Mouse (Mus musculus): ENCODE results near the gene 1700080E11Rik.
"Not testable (repeated sequence)": the region's sequence is repeated elsewhere in the genome, so short reads cannot be mapped to it uniquely, and the experiment has no call there.

The 1700080E11Rik gene

DNA sequence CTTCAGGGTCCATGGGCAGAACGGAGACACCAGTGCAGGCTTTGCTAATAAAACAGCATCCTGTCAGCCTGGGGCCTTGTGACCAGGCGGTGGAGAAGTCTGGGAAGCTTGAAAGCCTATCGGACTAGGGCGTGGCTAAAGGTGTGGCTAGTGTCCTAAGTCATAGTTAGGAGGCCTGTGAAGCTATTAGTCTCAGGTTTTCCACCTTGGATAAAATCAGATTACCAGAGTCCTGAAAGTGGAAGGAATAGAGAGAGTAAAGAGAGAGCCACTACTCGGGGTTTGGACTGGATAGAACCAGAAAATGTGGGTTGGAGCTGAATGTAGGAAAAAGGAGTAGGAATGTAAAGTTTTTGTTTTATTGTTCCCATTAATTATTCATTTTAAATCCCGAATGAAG is at the start of gene 1700080E11Rik:
Gene 1700080E11Rik, minus strand, starts transcription at position 101 of the 400 bp plus-strand sequence.
- no peak for DNase-seq (ENCODE audit: low spot score)

GRCm38 (mm10) chr9:105186725-105187124 is 41.8 kb upstream of the 1700080E11Rik start:
- DNase-seq (ENCODE audit: low spot score): no peak

- DNase-seq (ENCODE audit: low spot score): no peak
These were observed 37.5 kb upstream of the 1700080E11Rik start for GRCm38 (mm10) chr9:105182392-105182791.

DNA sequence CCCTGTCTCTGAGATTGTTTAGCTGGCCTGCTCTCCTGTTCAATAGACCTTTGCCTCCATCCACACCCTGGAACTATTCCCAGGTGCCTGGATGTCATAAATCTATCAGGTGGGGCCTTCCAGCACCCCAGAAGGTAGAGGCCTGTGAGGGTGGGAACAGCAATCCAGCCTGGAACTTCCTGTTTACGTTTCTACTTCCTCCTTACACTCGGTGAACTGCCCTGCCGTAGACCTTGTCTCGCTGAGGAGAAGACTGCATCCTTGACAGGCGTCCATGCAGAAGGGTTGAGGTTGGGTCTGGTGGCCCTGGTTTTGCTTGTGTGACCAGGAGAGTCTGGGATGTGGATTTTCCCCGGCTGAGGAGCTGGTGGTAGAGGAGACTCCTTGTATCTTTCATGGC is 5.7 kb downstream of the 1700080E11Rik start:
- DNase-seq (ENCODE audit: low spot score): no peak

DNA sequence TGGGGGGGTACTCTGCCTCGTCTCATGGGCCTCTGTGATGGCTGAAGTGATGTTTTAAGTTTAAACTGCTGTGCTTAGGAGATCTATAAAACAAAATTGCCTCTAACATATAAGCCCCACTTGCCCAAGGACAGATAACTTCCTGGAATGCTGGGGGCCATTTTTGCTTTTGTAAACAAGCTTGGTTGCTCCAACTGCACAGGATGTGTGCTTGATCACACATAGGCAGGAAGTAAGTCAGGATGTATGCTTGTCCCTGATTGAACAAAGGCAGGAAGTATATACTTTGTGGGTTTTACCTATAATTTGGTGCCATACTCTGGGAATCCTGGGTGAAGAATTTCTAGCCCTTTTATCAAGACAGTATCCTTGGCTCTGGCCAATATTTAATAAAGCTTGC is 8.5 kb downstream of the 1700080E11Rik start:
- DNase-seq (ENCODE audit: low spot score): no peak

GRCm38 (mm10) chr9:105134536-105134935 is 10.4 kb downstream of the 1700080E11Rik start:
- DNase-seq (ENCODE audit: low spot score): no peak

- DNase-seq (ENCODE audit: low spot score): no peak
These were observed 12.9 kb downstream of the 1700080E11Rik start for GRCm38 (mm10) chr9:105132002-105132367.

DNA sequence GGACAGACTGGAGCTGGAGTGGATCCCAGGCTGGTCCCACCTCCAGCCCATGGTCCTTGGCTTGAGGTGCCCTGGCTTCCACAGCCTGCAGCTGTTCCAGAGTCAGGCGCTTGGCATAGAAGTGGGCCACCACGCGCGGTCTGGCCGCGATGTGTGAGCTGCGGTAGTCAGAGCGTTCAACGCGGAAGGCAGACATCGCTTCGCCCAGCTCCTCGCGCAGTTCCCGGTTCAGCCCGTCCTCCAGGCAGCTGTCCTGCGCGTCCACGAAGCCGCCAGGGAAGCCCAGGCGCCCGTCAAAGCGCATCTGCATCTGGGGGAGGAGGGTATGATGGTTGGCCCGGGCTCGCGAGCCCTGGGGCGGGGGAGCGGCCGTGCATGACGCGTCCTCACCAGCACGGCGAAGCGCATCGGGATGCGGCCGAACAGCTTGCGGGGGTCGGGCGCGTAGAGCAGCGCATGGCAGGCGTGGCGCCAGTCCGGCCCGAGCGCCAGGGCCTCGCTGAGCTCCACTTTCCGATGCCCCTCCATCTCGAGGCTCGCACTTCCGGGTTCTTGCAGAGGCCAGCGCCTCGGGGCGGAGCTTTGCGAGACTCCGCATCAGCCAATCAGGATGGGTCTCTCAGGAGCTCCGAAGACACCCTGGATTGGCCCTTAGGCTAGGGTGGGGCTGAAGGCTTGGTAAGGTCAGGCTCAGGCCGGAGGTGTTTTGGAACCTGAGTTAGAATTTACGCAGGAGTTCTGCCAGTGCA is 13.5 kb downstream of the 1700080E11Rik start, which contains the start of gene Nudt16:
Gene Nudt16, minus strand, starts transcription at position 572 of the 749 bp plus-strand sequence.
- DNase-seq (ENCODE audit: low spot score): peak; percentile 87

DNA sequence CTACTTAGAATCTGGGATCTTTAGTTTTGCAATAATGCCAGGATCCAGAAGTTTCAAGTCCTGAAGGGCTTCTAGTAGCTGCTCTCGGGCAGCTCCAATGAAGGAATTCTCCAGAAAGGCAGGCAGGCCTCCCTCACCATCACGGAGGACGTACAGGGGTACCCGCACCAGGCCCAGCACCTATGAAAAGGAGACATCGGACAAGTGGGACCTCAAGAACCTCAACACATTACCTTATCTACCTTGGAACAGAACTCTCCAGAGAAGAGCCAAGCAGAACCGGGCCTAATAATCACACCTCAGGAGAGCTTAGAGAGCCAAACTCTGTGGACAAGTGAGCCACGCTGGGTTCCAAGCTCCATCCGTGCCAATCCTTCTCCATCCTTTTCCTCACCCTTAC is 14.6 kb downstream of the 1700080E11Rik start:
- DNase-seq (ENCODE audit: low spot score): no peak

DNA sequence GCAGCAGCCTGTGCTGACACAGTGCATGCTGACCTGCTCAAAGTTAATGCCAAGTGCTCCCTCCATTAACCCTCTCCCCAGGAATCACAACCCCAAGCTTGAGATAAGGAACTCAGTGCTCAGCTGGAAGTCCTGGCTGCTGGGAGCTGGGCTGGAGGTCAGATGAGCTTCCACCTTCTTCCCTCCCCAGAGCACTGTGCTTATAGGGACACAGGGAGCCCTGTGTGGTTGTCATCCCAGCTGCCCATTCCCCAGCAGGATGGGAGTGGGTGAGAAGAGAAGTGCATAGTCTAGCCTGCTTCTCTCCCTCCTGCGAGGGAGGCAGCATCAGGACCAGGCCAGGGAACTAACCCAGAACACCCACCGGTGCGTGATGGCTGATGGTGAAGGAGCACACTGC is 19.7 kb downstream of the 1700080E11Rik start:
- not testable (repeated sequence) for DNase-seq (ENCODE audit: low spot score)

DNA sequence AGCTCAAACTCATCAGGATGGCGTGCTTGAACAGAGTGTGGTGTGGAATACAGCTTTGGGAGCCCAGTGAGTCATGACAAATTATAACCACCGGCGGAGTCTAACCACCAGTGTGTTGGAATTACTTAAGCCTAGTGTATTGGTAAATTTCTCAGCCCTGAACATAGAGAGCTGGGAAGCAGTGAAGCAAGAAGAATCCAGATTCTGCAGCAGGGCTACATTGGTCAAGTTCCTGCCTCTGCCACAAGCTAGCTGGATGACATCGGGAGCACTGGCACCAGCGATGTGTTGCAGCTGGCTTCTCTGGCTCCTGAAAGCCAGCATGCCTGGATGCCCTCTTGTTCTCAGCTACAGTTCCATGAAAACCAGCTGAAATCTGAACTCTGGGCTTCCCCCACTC is 41.0 kb downstream of the 1700080E11Rik start:
- no peak for DNase-seq (ENCODE audit: low spot score)

DNA sequence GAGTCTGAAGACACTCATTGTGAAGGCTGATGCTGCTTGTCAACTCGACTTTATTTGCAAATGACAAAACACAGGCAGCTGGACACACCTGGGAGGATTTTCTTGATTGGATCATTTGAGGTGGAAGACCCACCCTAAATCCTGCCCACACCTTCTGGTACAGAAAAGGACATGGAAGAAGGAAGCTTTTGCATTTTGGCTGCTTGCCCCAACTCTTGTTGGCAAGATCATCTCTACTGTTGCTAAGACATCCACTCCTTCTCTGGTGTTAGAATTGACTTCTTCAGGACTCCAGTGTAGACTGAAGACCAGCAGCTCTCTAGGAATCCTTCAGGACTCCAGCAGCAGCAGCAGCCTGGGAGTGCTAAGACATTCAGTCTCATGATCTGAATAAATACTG is 43.0 kb downstream of the 1700080E11Rik start:
- DNase-seq (ENCODE audit: low spot score): no peak

DNA sequence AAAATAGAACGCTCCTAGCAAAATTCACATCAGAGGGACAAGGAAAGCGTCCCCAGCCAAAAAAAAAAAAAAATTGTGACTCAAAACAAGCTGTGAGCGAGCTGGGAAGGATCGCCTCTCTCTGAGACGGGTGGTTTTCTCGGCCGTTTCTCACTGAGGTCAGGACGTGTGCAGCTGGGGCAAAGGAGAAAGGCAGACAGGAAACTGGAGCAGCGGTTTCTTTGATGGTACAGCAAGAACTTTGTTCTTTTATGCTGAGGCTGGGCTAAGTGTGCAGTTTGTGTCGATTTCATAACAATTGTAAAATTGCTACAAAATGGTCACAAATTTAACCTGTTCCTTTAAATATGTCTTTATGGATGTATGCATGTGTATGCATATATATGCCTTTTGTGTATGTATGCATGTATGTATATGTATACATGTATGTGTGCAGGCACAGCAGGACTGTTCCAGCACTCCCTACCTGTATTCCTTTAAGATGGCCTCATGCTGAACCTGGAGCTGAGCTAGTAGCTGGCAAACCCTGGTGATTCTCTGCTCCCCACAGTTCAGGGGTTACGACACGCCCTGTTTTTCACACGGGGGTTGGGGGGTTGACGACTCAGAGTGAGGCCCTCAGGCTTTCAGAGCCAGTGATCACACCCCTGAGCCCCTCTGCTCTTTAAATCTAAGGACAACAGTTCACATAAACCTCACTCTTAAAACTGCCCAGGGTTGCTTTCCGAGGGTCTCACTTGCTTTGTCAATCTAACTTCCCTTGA is 43.9 kb downstream of the 1700080E11Rik start:
- DNase-seq (ENCODE audit: low spot score): no peak

All from testis, postnatal 14 days (tissue).